Mouse (Mus musculus): Measurements from ENCODE around the gene Lamc2. TPM values are rescaled to one million over a fixed set of nuclear protein-coding genes. Genes with fewer than 3 reads are reported as not detected.

Lamc2 gene
- polyA plus RNA-seq, 1 experiment from 2014 or later: 14.3 TPM

GRCm38 (mm10) chr1:153216516-153216915, 30.3 kb upstream of the Lamc2 start:
- H3K4me2 ChIP-seq (replicated peaks; ENCODE audit: low read depth, low read length): no peak overlapping the region

DNA sequence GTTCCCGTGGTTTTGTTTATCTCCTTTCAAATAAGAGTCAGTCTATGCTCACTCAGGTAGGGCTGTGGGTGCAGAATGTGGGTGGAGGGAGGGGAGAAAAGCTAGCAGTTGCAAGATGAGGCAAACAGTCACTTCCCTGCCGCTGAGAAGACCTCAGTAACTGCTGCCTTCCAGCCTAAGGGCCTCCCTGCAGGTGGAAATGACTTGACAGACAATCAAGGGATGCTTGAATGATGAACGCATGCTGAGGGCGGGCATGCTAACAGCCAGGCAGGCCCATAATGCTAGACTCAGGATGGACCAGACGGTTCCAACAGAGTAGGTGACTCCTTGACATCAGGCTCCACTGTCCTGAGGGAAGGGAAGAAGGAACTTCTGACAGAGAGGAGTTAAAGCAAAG, 29.4 kb upstream of the Lamc2 start:
- Histone ChIP-seq H3K9me3 (ENCODE audit: control insufficient read depth, low read depth, low read length) (no peaks in the 10 kb centered on the region), H3K27ac (ENCODE audit: low read length) (no peak overlapping the region), H3K9ac (replicated peaks; ENCODE audit: low read depth, low read length) (no peak overlapping the region), H3K36me3 (ENCODE audit: control insufficient read depth, insufficient read depth, low read length) (peaks cover 4% of the 10 kb centered on the region), H3K4me1 (ENCODE audit: control insufficient read depth, insufficient read depth, low read length) (no peaks in the 10 kb centered on the region), H3K4me3 (ENCODE audit: low read depth, low read length) (no peak overlapping the region), H3K27me3 (ENCODE audit: control insufficient read depth, insufficient read depth, low read length) (no peaks in the 10 kb centered on the region), H3K4me2 (replicated peaks; ENCODE audit: low read depth, low read length) (no peak overlapping the region)
- ATAC-seq (ENCODE audit: insufficient number of reproducible peaks, insufficient read depth, low FRiP score, low read depth): no peak
- 72% methylated on average over 5 of the region's 5 CpGs for WGBS

More at GRCm38 (mm10) chr1:153216516-153216915, 30.3 kb upstream of the Lamc2 start:
- Histone ChIP-seq H3K9me3 (ENCODE audit: control insufficient read depth, low read depth, low read length) (no peaks in the 10 kb centered on the region), H3K36me3 (ENCODE audit: control insufficient read depth, insufficient read depth, low read length) (peaks cover 12% of the 10 kb centered on the region), H3K4me3 (ENCODE audit: low read depth, low read length) (no peak overlapping the region), H3K9ac (replicated peaks; ENCODE audit: low read depth, low read length) (no peak overlapping the region), H3K27me3 (ENCODE audit: control insufficient read depth, insufficient read depth, low read length) (no peaks in the 10 kb centered on the region), H3K4me1 (ENCODE audit: control insufficient read depth, insufficient read depth, low read length) (no peaks in the 10 kb centered on the region), H3K27ac (ENCODE audit: low read length) (no peak overlapping the region)
- no peak for ATAC-seq (ENCODE audit: insufficient number of reproducible peaks, insufficient read depth, low FRiP score, low read depth)
- WGBS: 81% methylated on average over 4 of the region's 4 CpGs

DNA sequence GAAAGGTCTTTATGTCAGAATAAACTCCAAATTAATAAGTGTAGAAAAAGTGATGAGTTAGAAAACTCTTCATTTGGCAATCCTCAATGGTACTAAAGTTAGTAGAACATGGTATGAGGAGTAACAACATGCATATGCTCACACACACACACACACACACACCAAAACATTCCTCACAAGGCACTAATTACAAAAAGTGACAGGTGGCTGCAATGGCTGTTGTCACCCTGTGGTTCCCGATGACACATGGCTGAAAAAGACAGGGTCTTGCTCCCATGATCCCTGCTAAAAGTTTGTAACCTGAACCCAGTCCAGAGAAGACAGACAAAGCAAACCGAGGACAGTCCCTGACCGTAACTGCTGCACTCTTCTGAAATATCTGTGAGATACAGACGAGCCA, 24.7 kb upstream of the Lamc2 start:
- no peak for ATAC-seq (ENCODE audit: insufficient number of reproducible peaks, insufficient read depth, low FRiP score, low read depth)
- Histone ChIP-seq H3K27me3 (ENCODE audit: control insufficient read depth, insufficient read depth, low read length) (no peaks in the 10 kb centered on the region), H3K4me1 (ENCODE audit: control insufficient read depth, insufficient read depth, low read length) (no peaks in the 10 kb centered on the region), H3K9me3 (ENCODE audit: control insufficient read depth, low read depth, low read length) (no peaks in the 10 kb centered on the region), H3K4me2 (replicated peaks; ENCODE audit: low read depth, low read length) (no peak overlapping the region), H3K9ac (replicated peaks; ENCODE audit: low read depth, low read length) (no peak overlapping the region), H3K36me3 (ENCODE audit: control insufficient read depth, insufficient read depth, low read length) (no peaks in the 10 kb centered on the region), H3K4me3 (ENCODE audit: low read depth, low read length) (no peak overlapping the region), H3K27ac (ENCODE audit: low read length) (no peak overlapping the region)
- whole genome bisulfite sequencing: 35% methylated on average over 4 of the region's 4 CpGs

- no peak overlapping the region for H3K4me2 ChIP-seq (replicated peaks; ENCODE audit: low read depth, low read length)
- no peak overlapping the region for H3K4me3 ChIP-seq (ENCODE audit: low read depth, low read length)
- H3K4me1 ChIP-seq (ENCODE audit: control insufficient read depth, insufficient read depth, low read length): no peaks in the 10 kb centered on the region
- WGBS: 85% methylated on average over 2 of the region's 2 CpGs
- no peaks in the 10 kb centered on the region for H3K9me3 ChIP-seq (ENCODE audit: control insufficient read depth, low read depth, low read length)
- no peak for ATAC-seq (ENCODE audit: insufficient number of reproducible peaks, insufficient read depth, low FRiP score, low read depth)
- no peaks in the 10 kb centered on the region for H3K27me3 ChIP-seq (ENCODE audit: control insufficient read depth, insufficient read depth, low read length)
- no peak overlapping the region for H3K27ac ChIP-seq (ENCODE audit: low read length)
- no peak overlapping the region for H3K9ac ChIP-seq (replicated peaks; ENCODE audit: low read depth, low read length)
- no peaks in the 10 kb centered on the region for H3K36me3 ChIP-seq (ENCODE audit: control insufficient read depth, insufficient read depth, low read length)
These were observed 24.0 kb upstream of the Lamc2 start for GRCm38 (mm10) chr1:153210198-153210597.

- 59% methylated on average over 8 of the region's 8 CpGs for WGBS
- ATAC-seq (ENCODE audit: insufficient number of reproducible peaks, insufficient read depth, low FRiP score, low read depth): no peak
These were observed 15.9 kb upstream of the Lamc2 start for GRCm38 (mm10) chr1:153202195-153202594.

GRCm38 (mm10) chr1:153201448-153201847, 15.2 kb upstream of the Lamc2 start:
- H3K4me1 ChIP-seq (ENCODE audit: control insufficient read depth, insufficient read depth, low read length): no peaks in the 10 kb centered on the region
- H3K27me3 ChIP-seq (ENCODE audit: control insufficient read depth, insufficient read depth, low read length): no peaks in the 10 kb centered on the region
- no peak overlapping the region for H3K9ac ChIP-seq (replicated peaks; ENCODE audit: low read depth, low read length)
- ATAC-seq (ENCODE audit: insufficient number of reproducible peaks, insufficient read depth, low FRiP score, low read depth): no peak
- no peak overlapping the region for H3K4me2 ChIP-seq (replicated peaks; ENCODE audit: low read depth, low read length)
- no peaks in the 10 kb centered on the region for H3K36me3 ChIP-seq (ENCODE audit: control insufficient read depth, insufficient read depth, low read length)
- WGBS: 53% methylated on average over 14 of the region's 14 CpGs
- no peak overlapping the region for H3K4me3 ChIP-seq (ENCODE audit: low read depth, low read length)
- H3K9me3 ChIP-seq (ENCODE audit: control insufficient read depth, low read depth, low read length): no peaks in the 10 kb centered on the region
- peak overlapping the region; percentile 49; the same call in 1 of the 2 replicates for H3K27ac ChIP-seq (ENCODE audit: low read length)

More at GRCm38 (mm10) chr1:153202195-153202594, 15.9 kb upstream of the Lamc2 start:
- Histone ChIP-seq H3K27me3 (ENCODE audit: control insufficient read depth, insufficient read depth, low read length) (no peaks in the 10 kb centered on the region), H3K9ac (replicated peaks; ENCODE audit: low read depth, low read length) (no peak overlapping the region), H3K4me1 (ENCODE audit: control insufficient read depth, insufficient read depth, low read length) (no peaks in the 10 kb centered on the region), H3K4me2 (replicated peaks; ENCODE audit: low read depth, low read length) (no peak overlapping the region), H3K36me3 (ENCODE audit: control insufficient read depth, insufficient read depth, low read length) (no peaks in the 10 kb centered on the region), H3K27ac (ENCODE audit: low read length) (no peak overlapping the region; the same call in 1 of the 2 replicates), H3K9me3 (ENCODE audit: control insufficient read depth, low read depth, low read length) (no peaks in the 10 kb centered on the region), H3K4me3 (ENCODE audit: low read depth, low read length) (no peak overlapping the region)

DNA sequence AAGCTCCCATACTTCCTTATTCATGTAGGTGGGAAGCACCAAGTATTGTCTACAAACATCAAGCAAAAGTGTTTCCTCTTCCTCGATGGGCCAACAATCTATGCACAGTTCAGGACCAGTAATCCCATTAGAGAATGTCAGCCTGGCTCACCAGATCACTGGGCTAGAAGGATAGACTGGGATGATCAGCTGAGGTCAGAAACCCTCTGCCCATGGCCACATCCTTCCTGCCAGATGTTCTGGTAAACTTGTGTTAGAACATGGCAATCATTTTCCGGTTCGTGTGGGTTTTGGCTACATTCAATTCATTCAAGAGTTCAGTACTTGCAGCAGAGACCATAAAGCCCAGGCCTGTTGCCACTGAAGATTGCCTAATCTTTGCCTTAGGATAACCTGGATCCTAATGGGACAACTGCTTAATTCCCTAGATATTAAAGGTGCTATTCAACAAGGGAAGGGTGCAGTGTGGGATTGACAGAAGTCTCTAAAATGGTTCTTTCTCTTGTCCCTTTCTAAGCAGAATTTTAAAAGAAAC, 11.1 kb upstream of the Lamc2 start:
- H3K4me1 ChIP-seq (ENCODE audit: control insufficient read depth, insufficient read depth, low read length): peaks cover 3% of the 10 kb centered on the region; the same call in 1 of the 2 replicates
- no peaks in the 10 kb centered on the region for H3K9me3 ChIP-seq (ENCODE audit: control insufficient read depth, low read depth, low read length)
- H3K9ac ChIP-seq (replicated peaks; ENCODE audit: low read depth, low read length): no peak overlapping the region
- no peak overlapping the region for H3K27ac ChIP-seq (ENCODE audit: low read length)
- no peak overlapping the region for H3K4me3 ChIP-seq (ENCODE audit: low read depth, low read length)
- H3K27me3 ChIP-seq (ENCODE audit: control insufficient read depth, insufficient read depth, low read length): no peaks in the 10 kb centered on the region
- no peak overlapping the region for H3K4me2 ChIP-seq (replicated peaks; ENCODE audit: low read depth, low read length)
- ATAC-seq (ENCODE audit: insufficient number of reproducible peaks, insufficient read depth, low FRiP score, low read depth): no peak
- H3K36me3 ChIP-seq (ENCODE audit: control insufficient read depth, insufficient read depth, low read length): no peaks in the 10 kb centered on the region
- 83% methylated on average over 3 of the region's 3 CpGs for WGBS

DNA sequence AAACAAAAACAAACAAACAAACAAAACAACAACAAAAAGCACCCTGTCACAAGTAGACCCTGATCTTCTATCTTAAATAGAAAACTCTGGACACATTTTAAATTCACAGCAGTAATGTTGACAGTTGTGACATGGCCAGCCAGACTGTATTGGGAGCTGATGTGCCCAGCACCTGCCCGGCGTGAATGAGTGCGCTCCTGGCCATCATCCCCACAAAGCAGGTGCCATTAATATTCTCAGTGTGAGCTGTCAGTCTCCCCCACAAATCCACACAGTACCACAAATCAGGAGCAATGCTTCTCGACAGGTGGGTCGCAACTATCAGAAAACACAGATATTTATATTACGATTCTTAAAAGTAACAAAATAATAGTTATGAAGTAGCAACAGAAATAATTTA, 6.7 kb upstream of the Lamc2 start:
- no peak for ATAC-seq (ENCODE audit: insufficient number of reproducible peaks, insufficient read depth, low FRiP score, low read depth)
- H3K36me3 ChIP-seq (ENCODE audit: control insufficient read depth, insufficient read depth, low read length): no peaks in the 10 kb centered on the region
- H3K4me2 ChIP-seq (replicated peaks; ENCODE audit: low read depth, low read length): no peak overlapping the region
- H3K27me3 ChIP-seq (ENCODE audit: control insufficient read depth, insufficient read depth, low read length): no peaks in the 10 kb centered on the region
- no peak overlapping the region for H3K27ac ChIP-seq (ENCODE audit: low read length)
- WGBS: 91% methylated on average over 6 of the region's 6 CpGs
- H3K9ac ChIP-seq (replicated peaks; ENCODE audit: low read depth, low read length): no peak overlapping the region
- H3K9me3 ChIP-seq (ENCODE audit: control insufficient read depth, low read depth, low read length): no peaks in the 10 kb centered on the region
- H3K4me3 ChIP-seq (ENCODE audit: low read depth, low read length): no peak overlapping the region
- H3K4me1 ChIP-seq (ENCODE audit: control insufficient read depth, insufficient read depth, low read length): peaks cover 6% of the 10 kb centered on the region; the same call in 1 of the 2 replicates

DNA sequence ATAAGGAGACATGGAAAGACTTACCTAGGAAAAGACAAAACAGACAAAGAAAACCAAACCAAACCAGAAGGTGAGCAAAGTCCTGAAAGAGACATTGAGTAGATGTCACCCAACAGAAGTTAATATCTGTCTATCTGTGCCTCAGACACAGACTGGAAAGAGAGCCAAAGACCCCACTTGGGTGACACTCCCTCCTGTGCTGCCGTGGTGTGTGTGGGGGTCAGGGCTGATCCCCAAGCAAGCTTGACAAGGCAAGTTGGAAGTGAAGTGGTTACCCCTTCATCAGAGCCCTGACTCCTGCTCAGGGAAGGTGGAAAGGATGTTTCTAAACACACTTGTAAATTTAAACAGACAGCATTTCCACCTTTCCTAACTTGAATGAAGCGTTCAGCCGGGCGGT, 6.1 kb upstream of the Lamc2 start:
- Histone ChIP-seq H3K27ac (ENCODE audit: low read length) (peak overlapping the region; percentile 76), H3K9me3 (ENCODE audit: control insufficient read depth, low read depth, low read length) (no peaks in the 10 kb centered on the region), H3K4me1 (ENCODE audit: control insufficient read depth, insufficient read depth, low read length) (peaks cover 6% of the 10 kb centered on the region; the same call in 1 of the 2 replicates), H3K36me3 (ENCODE audit: control insufficient read depth, insufficient read depth, low read length) (no peaks in the 10 kb centered on the region), H3K4me2 (replicated peaks; ENCODE audit: low read depth, low read length) (no peak overlapping the region), H3K27me3 (ENCODE audit: control insufficient read depth, insufficient read depth, low read length) (no peaks in the 10 kb centered on the region), H3K4me3 (ENCODE audit: low read depth, low read length) (no peak overlapping the region), H3K9ac (replicated peaks; ENCODE audit: low read depth, low read length) (no peak overlapping the region)
- ATAC-seq (ENCODE audit: insufficient number of reproducible peaks, insufficient read depth, low FRiP score, low read depth): no peak
- 73% methylated on average over 4 of the region's 4 CpGs for WGBS
